Mouse (Mus musculus): Measurements from ENCODE around the gene Lmbrd1.
"Not testable (repeated sequence)": the region's sequence is repeated elsewhere in the genome, so short reads cannot be mapped to it uniquely, and the experiment has no call there.

GRCm38 (mm10) chr1:24807971-24808370, 129.5 kb downstream of the Lmbrd1 start:
- TF ChIP-seq CTCF (IDR thresholded peaks at IDR 0.05; ENCODE audit: extremely low read depth, insufficient read depth, insufficient read length, insufficient replicate concordance); POLR2A (IDR thresholded peaks at IDR 0.05; ENCODE audit: low read depth, low read length): not testable (repeated sequence)
